Mouse (Mus musculus) embryo, embryonic 10.5 days (tissue): ENCODE results near the gene Gm21818.
"Not testable (repeated sequence)": the region's sequence is repeated elsewhere in the genome, so short reads cannot be mapped to it uniquely, and the experiment has no call there.

Experiments
- DNase-seq: peaks from one replicate; pipeline ENCODE4 v3.0.0-alpha.2; 2015; ENCODE audit warnings: low spot score

Gm21818 gene

DNA sequence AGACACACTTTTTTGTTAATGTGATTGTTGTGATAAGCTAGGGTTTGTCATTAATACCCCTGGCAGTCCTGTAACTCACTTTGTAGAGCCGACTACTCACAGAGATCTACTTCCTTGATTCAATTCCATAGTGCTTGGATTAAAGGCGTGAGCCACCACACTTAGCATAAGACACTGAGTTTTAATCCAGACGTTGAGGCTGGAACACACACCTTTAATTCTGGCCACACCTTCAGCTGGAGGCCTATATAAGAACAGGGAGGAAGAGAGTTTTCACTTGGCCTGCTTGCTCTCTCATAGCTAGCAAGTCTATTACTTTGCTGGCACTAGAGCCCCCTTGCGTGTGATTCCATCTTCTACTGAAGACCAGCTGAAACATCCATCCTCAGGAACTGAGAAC lies at the start of gene Gm21818:
TSS of gene Gm21818 (plus strand) at position 301 of the 400 bp plus-strand sequence.
- DNase-seq = not testable (repeated sequence)

DNA sequence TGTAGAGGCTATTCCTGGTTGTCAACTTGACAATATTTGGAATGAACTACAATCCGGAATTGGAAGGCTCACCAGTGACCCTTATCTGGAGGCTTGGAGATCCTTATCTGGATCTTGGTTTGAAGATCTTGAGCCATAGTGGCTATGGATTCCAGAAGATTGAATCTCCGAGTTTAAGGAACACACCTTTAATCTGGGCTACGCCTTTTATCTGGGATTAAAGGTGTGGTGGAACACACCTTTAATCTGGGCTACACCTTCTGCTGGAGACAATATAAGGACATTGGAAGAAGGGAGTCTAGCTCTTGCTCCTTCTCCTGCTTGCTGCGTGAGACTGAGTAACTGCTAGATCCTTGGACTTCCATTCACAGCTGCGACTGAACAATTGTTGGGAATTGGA lies 32.3 kb upstream of the Gm21818 start, which contains the start of gene Gm20767:
TSS of gene Gm20767 (plus strand) at position 301 of the 400 bp plus-strand sequence.
- DNase-seq = not testable (repeated sequence)

DNA sequence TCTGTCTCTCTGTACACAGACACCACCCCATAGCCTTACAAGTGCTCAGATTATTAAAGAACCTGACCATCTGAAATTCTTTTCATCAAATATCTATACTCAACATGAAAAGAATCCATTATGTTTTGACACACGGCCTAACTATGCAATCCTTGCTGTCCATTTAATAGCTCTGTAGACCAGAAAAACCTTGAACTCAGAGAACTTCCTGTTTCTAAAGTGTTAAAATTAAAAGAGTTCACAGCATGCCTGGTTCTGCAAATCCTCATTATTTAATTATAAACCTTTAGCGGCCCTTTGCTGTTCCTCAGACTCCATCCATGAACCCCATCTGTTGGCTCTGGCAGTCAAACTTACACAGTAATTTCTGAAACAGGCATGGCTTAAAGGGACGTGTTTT lies 29.9 kb upstream of the Gm21818 start:
- not testable (repeated sequence) for DNase-seq

DNA sequence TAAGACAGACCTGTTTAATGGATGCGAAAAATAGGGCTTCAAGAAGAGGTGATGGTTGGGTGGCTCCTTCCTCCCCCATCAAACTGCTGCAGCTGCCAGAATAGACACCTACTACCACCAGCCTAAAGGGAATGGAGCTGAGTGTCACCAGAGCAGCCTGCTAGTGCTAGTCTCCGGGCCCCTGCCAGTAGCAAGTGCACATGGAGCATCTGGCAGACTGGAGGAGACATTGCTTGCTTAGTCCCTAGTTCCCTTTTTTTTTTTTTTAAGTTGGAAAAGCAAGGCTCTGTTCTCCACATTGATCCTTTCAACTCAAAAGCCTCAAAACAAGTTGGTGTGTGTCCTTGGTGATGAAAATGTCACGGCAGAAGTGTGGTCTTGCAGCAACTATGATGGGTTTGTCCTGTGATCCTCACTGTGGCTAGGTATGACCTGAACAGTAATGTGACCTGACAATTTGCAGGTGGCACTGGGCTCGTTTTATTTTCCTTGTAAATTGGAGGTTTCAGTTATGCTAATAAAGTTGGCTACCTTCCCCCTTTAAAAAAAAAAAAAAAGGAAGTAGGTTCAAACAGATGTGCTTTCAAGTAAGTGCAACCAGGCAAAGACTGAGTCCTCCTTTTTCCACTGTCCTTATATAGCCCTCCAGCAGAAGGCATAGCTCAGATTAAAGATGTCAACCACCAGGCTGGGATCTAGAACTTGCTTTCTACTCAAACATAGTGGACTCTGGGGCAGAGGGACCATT lies 22.4 kb upstream of the Gm21818 start:
- DNase-seq = not testable (repeated sequence)

DNA sequence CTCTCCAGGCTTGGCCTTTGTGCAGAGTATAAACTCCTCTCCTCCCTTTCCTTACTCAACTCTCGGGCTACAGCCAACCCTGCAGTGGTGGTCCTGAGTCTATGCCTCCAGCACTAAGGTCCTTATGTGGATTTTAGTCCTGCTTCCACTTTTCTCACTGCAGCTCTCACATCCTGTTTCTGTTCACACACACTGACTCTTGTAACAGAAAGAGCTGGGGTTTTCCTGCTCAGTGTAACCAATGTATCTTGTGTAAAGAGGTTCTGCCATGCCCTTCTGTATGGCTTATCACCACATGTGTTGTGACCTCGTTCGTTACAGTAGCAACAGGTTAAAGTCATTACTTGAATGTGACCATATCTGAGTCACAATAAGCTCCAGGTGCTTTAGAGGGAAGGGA lies 21.6 kb upstream of the Gm21818 start:
- not testable (repeated sequence) for DNase-seq

DNA sequence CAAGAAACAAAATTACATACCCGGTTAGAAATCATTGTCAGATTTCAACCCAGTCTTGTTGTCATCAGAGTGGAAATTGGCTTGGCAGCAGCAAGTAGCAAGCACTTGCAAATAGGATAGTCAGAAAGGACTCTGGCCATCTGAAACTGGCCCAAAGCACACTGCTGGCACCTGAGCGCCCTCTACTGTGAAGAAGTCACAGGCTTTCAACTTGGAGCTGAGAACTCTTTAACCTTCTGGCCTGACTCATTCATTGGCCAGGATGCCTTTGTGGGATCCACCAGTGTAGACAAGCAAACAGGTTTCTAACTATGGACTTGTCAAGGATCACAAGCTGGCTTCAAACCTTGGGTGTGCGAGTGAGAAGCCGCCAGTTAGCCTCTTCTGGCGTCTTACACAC lies 3.9 kb upstream of the Gm21818 start:
- not testable (repeated sequence) for DNase-seq

DNA sequence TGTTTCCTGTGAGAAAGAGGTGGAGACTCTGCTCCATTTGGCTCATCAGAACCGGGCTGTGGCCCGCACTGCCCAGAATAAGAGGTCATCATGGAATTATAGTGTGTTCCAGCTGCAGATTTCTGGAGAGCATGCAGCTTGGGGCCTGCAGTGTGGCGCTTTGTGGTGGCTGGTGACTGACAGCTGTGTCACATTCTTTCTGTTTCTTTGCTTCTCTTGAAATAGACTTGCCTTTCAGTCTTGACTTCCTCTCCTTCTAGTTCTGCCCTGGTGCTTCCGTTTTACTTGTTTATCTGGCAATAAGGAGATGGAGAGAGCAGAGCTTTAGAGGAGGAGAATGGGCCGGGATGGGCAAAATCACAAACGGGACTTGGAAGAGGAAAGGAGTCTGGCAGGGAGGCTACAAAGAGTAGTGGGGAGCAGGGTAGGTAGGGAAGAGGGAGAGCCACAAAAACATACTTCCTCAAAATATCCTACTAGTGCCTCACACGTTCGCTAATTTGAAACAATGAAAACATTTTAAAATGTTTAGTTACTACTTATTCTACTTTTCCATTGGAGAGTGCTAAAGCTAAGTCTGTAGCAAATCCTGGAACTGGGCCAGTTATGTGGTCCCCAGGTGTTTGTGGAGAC lies 24.1 kb downstream of the Gm21818 start:
- DNase-seq = not testable (repeated sequence)

DNA sequence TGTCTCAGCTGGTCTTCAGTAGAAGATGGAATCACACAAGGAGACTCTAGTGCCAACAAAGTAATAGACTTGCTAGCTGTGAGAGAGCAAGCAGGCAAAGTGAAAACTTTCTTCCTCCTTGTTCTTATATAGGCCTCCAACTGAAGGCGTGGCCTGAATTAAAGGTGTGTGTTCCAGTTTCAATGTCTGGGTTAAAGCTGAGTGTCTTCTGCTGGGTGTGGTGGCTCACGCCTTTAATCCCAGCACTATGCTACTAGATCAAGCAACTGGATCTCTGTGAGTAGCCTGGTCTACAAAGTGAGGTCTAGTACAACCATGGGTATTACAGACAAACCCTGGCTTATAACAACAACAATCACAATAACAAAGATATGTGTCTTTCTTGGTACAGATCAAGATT lies 43.6 kb downstream of the Gm21818 start, which contains the start of gene Gm21762:
TSS of gene Gm21762 (minus strand) at position 101 of the 400 bp plus-strand sequence.
- DNase-seq = not testable (repeated sequence)

DNA sequence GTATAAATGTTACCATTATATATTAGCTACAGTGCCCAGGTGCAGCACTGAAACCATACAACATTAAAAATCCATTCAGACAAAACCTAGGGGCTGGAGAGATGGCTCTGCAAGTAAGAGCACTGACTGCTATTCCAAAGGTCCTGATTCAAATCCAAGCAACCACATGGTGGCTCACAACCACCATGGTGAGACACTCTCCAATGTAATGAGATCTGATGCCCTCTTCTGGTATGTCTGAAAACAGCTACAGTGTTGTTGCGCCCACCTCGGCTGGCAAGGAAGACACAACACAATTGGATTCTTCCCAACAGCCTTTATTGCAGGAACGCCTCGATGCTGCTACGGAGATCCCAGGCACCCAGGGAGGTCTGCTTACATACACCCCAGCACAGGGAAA lies 48.7 kb downstream of the Gm21818 start:
- not testable (repeated sequence) for DNase-seq

DNA sequence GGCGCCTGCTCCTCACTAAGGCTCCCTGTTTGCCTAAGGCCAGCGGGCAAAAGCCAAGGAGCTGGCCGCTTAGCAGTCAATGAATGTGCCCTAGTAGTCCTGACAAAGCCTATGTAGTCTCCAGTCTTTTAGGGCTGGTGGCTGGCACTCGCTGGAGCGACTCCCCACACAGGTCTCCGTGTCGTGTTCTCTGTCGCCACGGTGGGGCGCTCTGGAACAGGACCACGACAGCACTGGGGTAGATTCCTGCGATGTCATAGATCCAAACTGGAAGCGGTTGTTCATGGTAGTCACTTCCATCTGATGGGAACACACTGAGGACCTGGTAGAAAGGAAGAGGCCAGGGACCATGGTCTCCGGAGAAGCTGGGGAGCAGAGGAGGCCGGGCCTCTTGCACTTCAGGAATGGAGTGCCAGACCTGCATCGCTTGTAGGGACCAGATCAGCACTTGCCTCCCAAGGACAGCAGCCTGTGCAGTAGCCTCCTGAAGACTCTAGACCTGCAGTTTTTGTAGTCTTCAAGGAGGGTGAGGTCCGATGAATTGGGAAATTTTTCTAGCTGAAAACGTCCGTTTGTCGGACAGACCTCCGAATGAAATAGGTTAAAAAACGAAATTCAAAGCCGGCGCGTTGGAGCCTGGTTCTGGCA lies 50.9 kb downstream of the Gm21818 start:
- DNase-seq = not testable (repeated sequence)
